Mouse (Mus musculus): Measurements from ENCODE around the gene Stap2.

DNA sequence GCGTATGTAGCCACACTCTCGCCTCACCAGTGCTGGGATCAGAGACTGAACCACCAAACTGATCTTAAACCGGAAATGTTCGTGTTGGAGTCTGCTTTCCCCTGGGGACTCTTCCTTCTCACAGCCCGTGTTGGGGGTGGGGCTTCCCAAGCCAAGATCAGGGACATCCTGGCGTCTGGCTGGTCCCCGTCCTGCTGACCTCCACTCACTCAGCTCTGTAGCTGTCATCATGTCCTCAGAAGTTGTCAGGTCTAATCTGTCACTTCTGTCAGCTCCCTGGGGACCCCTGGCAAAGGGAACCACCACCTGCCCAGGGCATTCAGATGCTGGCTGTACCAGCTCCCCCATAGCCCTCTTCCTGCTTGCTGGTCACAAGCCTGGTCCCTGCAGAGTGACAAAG, 37.2 kb downstream of the Stap2 start:
- no peak for TF ChIP-seq CTCF (IDR thresholded peaks at IDR 0.05; ENCODE audit: insufficient read depth, low read length)
- TF ChIP-seq POLR2A (IDR thresholded peaks at IDR 0.05; ENCODE audit: borderline replicate concordance, extremely low read depth, low read depth, low read length), result no peak

Data from lung, adult 2 months (tissue).